Mouse (Mus musculus) limb, embryonic 14.5 days (tissue): ENCODE data around the gene Kptn. TPM values are rescaled to one million over a fixed set of nuclear protein-coding genes. Genes with fewer than 3 reads are reported as not detected.

Source experiments
- ATAC-seq: fragments of 200-750 bp; cut with Nextera tagmentation; 2 replicates; pipeline ENCODE4 v1.8.0; 2017; ENCODE audit warnings: low read depth, moderate number of reproducible peaks, moderate TSS enrichment; ENCODE audit not compliant: low FRiP score
- DNase-seq: peaks from one replicate; pipeline ENCODE4 v3.0.0-alpha.2; 2015; ENCODE audit warnings: low spot score
- H3K27ac ChIP-seq: fragments of 300-500 bp; sonication (generic); replicated peaks from 2 replicates; pipeline ENCODE4 v1.5.1; 2014; ENCODE audit warnings: low read depth, mild to moderate bottlenecking, low read length, moderate library complexity, mixed read lengths
- H3K27me3 ChIP-seq: fragments of 300-500 bp; sonication (generic); 2 replicates; pipeline ENCODE4 v1.6.1; 2014; ENCODE audit warnings: low read length, mixed read lengths; ENCODE audit not compliant: control insufficient read depth, insufficient read depth
- H3K36me3 ChIP-seq: fragments of 300-500 bp; sonication (generic); 2 replicates; pipeline ENCODE4 v1.6.1; 2014; ENCODE audit warnings: mild to moderate bottlenecking, low read length, moderate library complexity, mixed read lengths; ENCODE audit not compliant: control insufficient read depth, insufficient read depth
- H3K4me1 ChIP-seq: fragments of 300-500 bp; sonication (generic); 2 replicates; pipeline ENCODE4 v1.6.1; 2014; ENCODE audit warnings: antibody characterized with exemption, low read length, mixed read lengths; ENCODE audit not compliant: control insufficient read depth, insufficient read depth
- H3K4me2 ChIP-seq: fragments of 300-500 bp; sonication (generic); replicated peaks from 2 replicates; pipeline ENCODE4 v1.6.1; 2014; ENCODE audit warnings: low read depth, mild to moderate bottlenecking, low read length, moderate library complexity; ENCODE audit not compliant: severe bottlenecking
- H3K4me3 ChIP-seq: fragments of 300-500 bp; sonication (generic); replicated peaks from 2 replicates; pipeline ENCODE4 v1.5.1; 2014; ENCODE audit warnings: low read length
- H3K9ac ChIP-seq: fragments of 300-500 bp; sonication (generic); 2 replicates; pipeline ENCODE4 v1.6.1; 2014; ENCODE audit warnings: mild to moderate bottlenecking, low read depth, low read length, moderate library complexity; ENCODE audit not compliant: severe bottlenecking
- H3K9me3 ChIP-seq: fragments of 300-500 bp; sonication (generic); 2 replicates; pipeline ENCODE4 v1.6.1; 2016; ENCODE audit warnings: low read length; ENCODE audit not compliant: control insufficient read depth
- POLR2A ChIP-seq: fragments of 200-500 bp; IDR thresholded peaks from 2 replicates; pipeline ENCODE4 v1.8.0; 2012; ENCODE audit warnings: inconsistent platforms, mild to moderate bottlenecking, moderate library complexity, borderline replicate concordance; ENCODE audit not compliant: insufficient read depth, insufficient read length; ENCODE audit errors: extremely low read depth
- WGBS: fragments of 180-500 bp; shearing (Covaris S2); extraction: QIAGEN DNeasy Blood & Tissue Kit; methylation state at CpG from one replicate; pipeline ENCODE4 v1.1.7; 2014; 5-methylcytosine and 5-hydroxymethylcytosine counted together
- polyA plus RNA-seq, 2 experiments: library from polyadenylated mRNA; depleted of rRNA in 1 of 2; stranded (reverse) in 1 of 2; unstranded in 1 of 2; fragments of >200 nt; fragmentation: Nextera tagmentation in 1 of 2; extraction: Ambion mirVana in 1 of 2; gene quantifications; 2 replicates each; pipeline versions ENCODE4 v1.2.1 to v1.2.3; 2012 to 2014

The Kptn gene
- polyA plus RNA-seq, 2 experiments = 28.6 to 38.0 TPM

DNA sequence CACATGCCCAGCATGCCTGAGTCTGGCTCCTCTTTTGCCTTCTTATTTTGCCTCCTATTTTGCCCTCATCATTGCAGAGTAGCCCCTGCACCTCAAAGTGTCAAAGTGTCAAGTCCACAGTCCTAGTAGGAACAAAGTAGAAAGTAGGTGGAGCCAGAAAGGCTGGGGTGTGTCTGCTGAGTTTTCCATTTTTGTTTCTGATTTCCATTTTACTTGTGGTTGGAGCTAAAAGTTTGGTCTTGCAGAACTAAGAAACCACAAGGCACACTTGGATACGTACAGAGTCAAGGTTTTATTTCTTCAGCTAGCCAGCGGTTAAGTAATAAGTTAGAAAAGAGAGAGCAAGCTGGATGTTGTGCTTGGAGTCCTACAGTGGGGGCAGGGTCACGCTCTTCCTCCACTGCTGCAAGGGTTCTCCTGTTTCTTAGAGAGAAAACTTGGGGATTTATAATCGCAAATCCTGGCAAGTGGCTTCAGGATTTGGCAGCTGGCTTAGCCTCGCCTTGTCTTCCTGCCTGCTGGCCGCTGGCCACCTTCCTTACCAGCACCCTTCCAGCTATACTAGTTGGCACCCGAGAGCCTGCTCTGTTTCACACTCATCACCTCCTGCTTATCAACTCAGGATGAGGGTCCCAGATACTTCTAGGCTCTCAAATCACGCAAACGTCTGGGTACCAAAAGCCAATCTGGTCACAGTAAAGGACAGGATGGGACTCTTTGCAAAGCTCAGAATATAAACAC is 35.6 kb downstream of the Kptn start:
- Histone ChIP-seq H3K9me3 (no peaks in the 10 kb centered on the region), H3K27me3 (peaks cover 26% of the 10 kb centered on the region), H3K27ac (no peak overlapping the region), H3K4me3 (no peak overlapping the region), H3K36me3 (no peaks in the 10 kb centered on the region), H3K9ac (no peak overlapping the region), H3K4me1 (no peaks in the 10 kb centered on the region), H3K4me2 (no peak overlapping the region)
- ATAC-seq (no peak), DNase-seq (no peak)
- no peak for TF ChIP-seq POLR2A
- 67% methylated on average over 9 of the region's 9 CpGs for WGBS

DNA sequence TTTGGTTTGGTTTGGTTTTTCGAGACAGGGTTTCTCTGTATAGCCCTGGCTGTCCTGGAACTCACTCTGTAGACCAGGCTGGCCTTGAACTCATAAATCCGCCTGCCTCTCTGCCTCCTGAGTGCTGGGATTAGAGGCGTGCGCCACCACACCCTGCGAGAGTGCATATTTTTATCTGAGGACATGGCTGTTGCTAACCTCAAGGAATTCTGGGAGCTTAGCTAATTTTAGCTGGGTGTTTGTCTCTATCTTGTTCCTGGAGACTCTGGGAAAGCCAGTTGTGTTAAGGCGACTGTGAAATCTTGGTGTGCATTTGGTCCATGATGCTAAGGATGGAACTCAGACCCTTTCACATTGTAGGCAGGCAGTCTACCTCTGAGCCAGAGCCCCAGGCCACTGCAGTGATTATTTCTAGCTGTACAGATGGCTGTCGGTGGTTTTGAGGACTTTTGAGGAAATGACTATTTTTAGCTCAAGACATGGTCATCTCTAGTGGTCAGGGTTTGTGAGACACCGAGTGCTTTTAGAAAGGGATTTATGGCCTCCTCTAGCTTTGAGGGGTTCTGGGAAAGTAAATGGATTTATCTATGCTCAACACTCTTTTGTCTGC is 36.5 kb downstream of the Kptn start:
- peaks cover 27% of the 10 kb centered on the region for H3K27me3 ChIP-seq
- no peak overlapping the region for H3K9ac ChIP-seq
- TF ChIP-seq POLR2A = no peak
- H3K27ac ChIP-seq = no peak overlapping the region
- no peaks in the 10 kb centered on the region for H3K36me3 ChIP-seq
- H3K4me3 ChIP-seq = no peak overlapping the region
- 75% methylated on average over 8 of the region's 8 CpGs for WGBS
- no peak for ATAC-seq
- H3K4me1 ChIP-seq = no peaks in the 10 kb centered on the region
- no peak for DNase-seq
- H3K4me2 ChIP-seq = no peak overlapping the region
- H3K9me3 ChIP-seq = no peaks in the 10 kb centered on the region

DNA sequence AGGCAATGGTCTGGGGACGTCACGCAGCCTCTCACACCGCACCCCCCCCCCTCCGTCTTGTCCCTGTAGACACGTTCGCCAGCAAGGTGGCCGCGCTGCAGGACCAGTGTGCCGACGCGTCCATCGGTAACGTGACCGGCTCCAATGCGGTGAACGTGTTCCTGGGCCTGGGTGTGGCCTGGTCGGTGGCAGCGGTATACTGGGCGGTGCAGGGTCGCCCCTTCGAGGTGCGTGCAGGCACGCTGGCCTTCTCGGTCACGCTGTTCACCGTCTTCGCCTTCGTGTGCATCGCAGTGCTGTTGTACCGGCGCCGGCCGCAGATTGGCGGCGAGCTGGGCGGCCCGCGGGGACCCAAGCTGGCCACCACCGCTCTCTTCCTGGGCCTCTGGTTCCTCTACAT is 39.0 kb downstream of the Kptn start:
- Histone ChIP-seq H3K4me3 (no peak overlapping the region), H3K4me2 (no peak overlapping the region), H3K4me1 (no peaks in the 10 kb centered on the region), H3K36me3 (no peaks in the 10 kb centered on the region), H3K27ac (no peak overlapping the region), H3K9ac (no peak overlapping the region), H3K27me3 (peaks cover 27% of the 10 kb centered on the region), H3K9me3 (no peaks in the 10 kb centered on the region)
- no peak for TF ChIP-seq POLR2A
- WGBS = 7% methylated on average over 39 of the region's 39 CpGs
- no peak for ATAC-seq
- DNase-seq = no peak

DNA sequence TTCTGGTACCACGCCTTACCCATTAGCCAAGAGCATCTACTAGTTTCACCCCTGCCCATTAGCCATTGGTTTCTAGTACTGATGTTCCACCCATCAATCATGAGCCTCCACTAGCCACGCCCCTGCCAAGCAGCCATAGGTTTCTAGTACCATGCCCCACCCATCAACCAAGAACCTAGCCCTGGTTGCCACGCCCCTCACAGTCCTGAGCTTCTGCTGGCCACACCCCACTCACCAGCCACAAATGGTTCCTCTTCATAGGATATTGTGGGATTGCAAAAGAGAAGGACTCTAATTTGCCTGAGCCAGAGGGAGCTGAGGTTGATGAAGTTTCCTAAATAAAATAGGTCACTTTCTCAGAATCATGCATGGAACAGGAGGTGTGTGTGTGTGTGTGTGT is 41.0 kb downstream of the Kptn start:
- H3K4me3 ChIP-seq = no peak overlapping the region

DNA sequence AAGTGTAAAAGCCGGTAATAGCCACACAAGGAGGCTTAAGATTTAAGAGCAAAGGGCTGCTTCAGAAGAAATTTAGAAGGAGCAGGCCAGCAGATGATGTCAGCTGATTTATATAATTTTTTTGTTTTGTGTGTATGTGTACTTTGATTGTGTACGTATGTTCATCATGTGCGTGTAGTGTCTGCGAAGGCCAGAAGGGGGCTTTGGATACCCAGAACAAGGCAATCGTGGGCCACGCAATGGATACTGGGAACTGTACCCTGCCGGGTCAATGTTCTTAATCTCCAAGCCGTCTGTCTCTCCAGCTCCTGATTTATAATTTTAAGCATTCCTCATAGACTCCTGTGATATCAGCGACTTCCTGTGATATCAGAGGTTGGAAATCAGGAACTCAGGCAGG is 41.6 kb downstream of the Kptn start:
- H3K9me3 ChIP-seq = no peaks in the 10 kb centered on the region
- DNase-seq = no peak
- H3K4me1 ChIP-seq = no peaks in the 10 kb centered on the region
- WGBS = 89% methylated on average over 9 of the region's 9 CpGs
- H3K27me3 ChIP-seq = peaks cover 27% of the 10 kb centered on the region
- no peak overlapping the region for H3K27ac ChIP-seq
- H3K36me3 ChIP-seq = no peaks in the 10 kb centered on the region
- TF ChIP-seq POLR2A = no peak
- H3K4me3 ChIP-seq = no peak overlapping the region
- no peak for ATAC-seq
- H3K9ac ChIP-seq = no peak overlapping the region
- H3K4me2 ChIP-seq = no peak overlapping the region

More for the DNA sequence above, 41.0 kb downstream of the Kptn start:
- ATAC-seq (no peak), DNase-seq (no peak)
- no peak overlapping the region for H3K27ac ChIP-seq
- H3K27me3 ChIP-seq = peaks cover 27% of the 10 kb centered on the region
- no peak overlapping the region for H3K9ac ChIP-seq
- H3K9me3 ChIP-seq = no peaks in the 10 kb centered on the region
- H3K4me2 ChIP-seq = no peak overlapping the region
- no peaks in the 10 kb centered on the region for H3K4me1 ChIP-seq
- 67% methylated on average over 3 of the region's 3 CpGs for WGBS
- no peak for TF ChIP-seq POLR2A
- H3K36me3 ChIP-seq = no peaks in the 10 kb centered on the region
